Mouse (Mus musculus): ENCODE measurements around the gene Mixl1.

Mixl1 gene

DNA sequence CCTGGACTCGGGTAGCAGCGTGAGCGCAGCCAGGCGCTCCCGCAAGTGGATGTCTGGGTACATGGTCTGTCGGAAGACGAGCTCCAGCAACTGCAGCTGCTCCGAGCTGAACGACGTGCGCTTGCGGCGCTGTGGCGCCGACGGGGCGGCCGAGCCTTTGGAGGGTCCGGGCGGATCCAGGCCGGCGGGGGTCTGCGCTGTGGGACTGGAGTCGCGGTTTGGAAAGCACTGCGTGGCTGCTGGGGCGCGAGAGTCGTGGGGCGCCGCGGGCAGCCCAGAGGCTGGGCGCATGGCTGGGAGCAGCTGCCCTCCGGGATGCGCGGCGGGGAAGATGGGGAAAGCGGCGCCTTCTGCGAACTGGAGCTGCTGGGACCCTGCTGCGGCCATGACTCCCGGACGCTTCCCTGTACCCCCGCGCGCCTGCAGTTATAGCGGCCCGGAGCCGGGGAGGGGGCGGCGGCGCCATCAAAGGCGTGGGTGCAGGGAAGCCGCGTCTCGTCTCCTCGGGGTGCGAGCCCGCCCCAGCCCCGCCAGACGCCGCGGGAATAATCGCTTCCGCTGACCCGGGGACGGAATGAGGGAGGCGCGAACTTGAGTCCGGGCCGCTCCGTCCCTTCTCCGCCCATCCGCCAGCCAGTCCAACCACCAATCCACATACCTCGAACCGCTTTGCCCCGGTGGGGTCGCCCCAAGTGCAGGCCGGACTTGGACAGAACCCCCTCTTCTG lies at the start of gene Mixl1:
Gene Mixl1 (minus strand): TSS at position 409 of the 727 bp plus-strand sequence.
- peak in 1 of 2 experiments; percentile 18 for DNase-seq (ENCODE audit: low spot score in 2 of 2)

DNA sequence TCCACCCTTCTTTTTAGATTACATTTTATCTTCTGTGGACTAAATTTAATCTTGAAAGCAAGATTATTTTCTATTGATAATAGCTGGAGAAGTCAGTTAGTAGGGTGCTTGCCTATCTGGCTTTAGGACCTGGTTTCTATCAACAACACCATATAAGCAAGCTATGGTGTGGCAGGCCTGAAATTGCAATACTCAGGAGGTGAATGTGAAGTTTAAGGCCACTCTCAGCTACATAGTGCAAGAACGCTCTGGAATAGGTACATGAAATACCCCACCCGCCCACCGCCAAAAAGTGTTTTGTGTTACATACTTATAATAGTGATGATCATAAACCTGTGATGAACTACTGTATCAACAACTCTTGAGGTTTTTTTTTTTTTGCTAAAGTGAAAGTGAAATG lies 32.4 kb upstream of the Mixl1 start:
- no peak for DNase-seq (ENCODE audit: low spot score in 2 of 2)

DNA sequence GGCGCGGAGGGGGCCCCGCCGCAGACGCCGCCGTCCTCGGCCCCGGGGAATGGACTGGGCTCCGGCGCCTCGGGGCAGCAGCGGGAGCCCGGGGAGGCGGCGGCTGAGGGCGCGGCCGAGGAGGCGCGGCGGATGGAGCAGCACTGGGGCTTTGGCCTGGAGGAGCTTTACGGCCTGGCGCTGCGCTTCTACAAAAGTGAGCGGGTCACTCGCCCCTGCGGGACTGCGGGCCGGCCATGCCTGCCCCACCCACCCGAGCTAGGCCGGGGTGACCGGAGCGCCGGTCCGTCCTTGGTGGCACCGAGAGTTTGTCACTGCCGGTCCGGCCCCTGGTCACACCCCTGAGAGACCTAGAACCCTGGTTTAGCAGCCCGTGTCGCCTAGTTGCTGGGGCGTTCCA lies 29.3 kb upstream of the Mixl1 start:
- DNase-seq (ENCODE audit: low spot score in 2 of 2): no peak

DNA sequence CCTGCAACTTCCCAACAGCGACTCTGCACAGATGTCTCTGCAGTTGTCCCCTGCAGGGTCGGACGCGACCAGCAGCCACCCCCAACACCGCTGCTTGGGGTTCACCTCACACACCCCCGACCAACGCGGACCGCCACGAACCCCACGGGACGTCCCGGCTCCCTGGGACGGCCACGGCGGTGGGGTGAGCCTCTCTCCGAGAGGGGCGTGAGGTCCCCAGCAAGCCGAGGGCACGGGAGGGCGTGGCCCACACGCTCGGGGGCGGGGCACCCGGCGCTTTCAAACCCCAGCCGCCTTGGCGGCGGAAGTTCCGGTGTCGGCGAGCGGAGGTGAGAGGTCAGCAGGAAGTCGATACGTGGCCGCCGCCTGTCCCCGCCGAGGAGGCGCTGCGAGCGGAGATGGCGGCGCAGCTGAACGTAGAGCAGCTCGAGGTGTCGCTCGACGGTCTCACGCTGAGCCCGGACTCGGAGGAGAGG lies 28.9 kb upstream of the Mixl1 start, which contains the start of gene Acbd3:
Gene Acbd3 (plus strand): TSS at position 340 of the 476 bp plus-strand sequence.
- DNase-seq (ENCODE audit: low spot score in 2 of 2): peak; percentile 85 to 88

DNA sequence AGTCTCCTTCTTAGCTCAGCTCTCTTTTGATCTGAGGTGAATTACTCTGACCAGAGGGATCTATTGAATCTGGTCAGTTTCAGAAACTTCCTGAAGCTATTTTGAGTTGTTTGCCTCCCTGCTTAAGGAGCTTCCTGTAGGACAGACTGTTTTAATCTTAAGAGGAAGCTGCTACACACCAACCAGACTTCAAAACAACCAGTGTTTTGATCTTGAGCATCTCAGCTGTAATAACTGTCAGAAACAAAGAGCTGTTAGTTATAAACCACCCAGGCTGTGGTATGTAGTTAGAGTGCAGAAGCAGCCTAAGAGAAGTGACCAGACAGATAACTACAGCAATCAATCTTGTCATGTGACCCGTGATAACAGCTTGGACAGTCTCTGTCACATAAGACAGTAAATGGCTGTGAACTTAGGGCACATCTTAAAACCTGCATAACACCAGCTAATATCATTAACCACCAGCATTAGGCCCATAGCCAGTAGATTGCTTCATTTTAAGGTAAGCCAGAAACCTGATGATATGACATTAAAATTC lies 26.9 kb upstream of the Mixl1 start:
- no peak for DNase-seq (ENCODE audit: low spot score in 2 of 2)

DNA sequence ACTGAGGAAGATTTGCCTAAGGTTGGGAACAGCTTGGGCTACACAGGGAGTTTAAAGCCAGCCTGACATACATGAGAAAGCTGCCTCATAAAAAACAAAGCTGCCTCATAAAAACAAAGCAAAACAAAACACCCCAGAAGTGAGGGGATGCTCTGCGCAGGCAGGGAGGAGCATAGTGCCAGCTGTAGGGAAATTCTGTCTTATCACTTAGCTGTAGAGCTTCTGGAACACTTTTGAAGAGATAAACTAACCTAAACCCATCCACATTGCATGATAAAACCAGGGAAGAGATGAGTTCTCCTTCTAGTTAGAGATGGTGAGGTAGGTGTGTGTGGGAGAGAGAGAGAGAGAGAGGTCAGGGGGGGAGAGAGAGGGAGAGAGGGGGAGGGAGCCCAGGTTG lies 25.8 kb upstream of the Mixl1 start:
- DNase-seq (ENCODE audit: low spot score in 2 of 2): no peak

DNA sequence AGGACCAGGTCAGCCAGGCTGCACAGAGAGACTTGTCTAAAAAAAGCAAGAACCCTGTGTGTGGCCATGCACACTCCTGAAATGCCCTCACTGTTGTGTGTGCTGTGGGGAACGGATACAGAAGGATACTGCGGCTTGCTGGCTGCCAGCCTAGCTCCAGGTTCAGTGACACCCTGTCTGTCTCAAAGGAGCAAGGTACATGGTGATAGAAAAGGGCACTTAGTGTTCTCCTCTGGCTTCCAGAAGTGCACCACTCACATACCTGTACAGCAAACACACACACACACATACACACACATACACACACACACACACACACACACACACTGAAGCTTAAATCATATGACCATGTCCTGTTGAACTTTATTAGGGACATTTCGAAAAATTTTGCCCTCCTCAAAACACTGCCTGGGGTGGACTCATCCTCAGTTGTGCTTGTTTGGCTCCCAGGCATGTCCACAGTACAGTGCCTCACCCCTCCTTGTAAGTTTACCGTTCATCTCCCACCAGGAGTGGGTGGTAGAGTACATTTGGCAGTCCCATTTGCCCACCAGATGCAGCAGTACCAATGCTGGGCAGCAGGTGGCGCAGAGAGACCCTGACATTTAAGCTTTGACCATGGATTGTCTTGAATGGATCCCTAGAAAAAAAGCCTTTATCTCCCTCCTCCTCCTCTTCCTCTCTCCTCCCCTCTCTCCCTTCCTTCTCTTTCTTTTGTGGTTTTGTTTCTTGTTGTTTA lies 23.3 kb upstream of the Mixl1 start:
- DNase-seq (ENCODE audit: low spot score in 2 of 2): peak; percentile 54 to 82

DNA sequence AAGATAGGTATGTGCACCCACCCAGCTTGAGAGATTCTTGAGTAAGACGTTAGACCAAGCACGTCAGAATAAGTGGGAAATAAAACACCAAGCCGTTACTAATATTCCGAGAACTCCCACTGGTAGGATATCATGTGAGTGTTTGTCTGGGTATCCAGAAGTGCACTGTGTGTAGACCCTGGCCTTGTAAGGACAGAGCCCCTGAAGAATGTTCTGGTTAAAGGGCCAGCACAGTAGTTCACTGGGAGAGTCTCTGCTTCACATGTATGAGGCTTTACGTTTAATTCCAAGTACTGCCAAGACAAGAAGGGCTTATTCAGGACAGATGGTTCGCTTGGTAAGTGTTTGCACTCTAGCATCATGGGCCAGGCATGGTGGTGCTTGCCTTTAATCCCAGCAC lies 22.6 kb upstream of the Mixl1 start:
- no peak for DNase-seq (ENCODE audit: low spot score in 2 of 2)

DNA sequence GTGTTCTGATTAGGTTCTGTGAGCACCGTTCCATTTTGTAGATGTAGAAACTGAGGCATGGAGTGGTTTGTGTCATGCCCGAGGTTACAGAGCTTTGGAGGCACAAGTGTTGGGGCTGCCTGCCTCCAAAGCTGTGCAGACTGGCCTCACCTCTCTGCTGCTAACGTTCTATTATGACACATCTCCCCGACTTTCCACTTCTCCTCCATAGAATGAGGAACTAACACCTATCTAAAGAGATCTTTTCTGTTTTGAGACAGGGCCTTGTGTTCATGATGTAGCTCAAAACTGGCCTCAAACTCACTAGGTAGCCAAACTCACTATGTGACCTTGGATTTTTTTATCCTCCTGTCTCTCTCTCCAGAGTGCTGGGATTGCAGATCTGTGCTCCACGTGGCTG lies 21.9 kb upstream of the Mixl1 start:
- no peak for DNase-seq (ENCODE audit: low spot score in 2 of 2)

DNA sequence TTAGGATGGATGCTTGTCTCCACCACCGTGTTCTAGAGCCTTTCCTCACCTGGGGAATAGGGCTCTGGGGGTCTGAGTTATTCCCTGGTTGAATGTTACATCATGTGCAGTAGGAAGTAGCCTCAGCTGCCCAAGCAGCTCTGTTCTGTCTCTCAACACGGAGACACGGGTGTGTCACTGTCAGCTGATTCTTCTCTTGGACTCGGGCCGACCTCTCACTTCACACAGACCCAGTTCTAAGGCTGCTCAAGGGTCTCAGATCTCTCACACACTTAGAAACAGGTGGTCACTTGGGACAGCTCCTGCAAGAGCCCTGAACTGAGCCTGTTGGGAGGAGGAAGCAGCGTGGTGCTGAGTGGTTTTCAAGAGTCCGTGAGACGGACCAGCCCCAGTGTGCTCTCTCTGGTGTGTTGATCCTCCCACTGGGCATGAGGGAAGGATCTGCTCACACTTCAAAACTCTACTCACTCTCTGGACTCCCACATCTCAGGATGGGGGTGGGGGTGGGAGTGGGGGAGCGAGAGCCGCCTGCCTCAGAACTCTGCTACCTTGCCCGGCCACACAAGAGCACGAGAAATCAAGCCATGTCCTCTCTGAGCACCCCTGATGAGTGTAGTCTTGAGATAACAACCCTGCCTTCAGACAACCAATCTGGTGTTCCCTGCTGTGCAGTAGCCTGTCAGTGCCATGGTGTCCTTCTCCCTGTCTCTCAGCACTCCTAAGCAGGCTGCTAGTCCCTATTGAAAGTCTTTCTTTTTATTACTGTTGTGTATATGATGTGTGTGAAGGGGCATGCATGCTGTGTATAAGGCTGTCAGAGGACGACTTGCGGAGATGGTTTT lies 12.3 kb upstream of the Mixl1 start:
- no peak for DNase-seq (ENCODE audit: low spot score in 2 of 2)

DNA sequence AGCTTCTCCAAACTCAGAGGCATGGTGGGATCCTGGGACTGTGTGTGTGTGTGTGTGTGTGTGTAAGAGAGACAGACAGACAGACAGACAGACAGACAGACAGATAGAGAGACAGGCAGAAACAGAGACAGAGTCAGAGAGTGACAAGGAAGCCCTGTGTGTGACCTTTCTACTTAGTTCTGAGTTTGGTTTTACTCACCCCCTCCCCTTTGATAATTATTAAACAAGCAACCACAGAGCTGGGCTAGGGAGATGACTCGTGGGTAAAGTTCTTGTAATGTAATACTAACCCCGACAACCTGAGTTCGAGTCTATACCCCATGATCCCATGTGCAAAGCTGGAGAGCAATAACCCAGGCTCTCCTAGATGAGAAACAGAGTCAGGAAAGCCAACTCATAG lies 11.0 kb upstream of the Mixl1 start:
- DNase-seq (ENCODE audit: low spot score in 2 of 2): no peak

DNA sequence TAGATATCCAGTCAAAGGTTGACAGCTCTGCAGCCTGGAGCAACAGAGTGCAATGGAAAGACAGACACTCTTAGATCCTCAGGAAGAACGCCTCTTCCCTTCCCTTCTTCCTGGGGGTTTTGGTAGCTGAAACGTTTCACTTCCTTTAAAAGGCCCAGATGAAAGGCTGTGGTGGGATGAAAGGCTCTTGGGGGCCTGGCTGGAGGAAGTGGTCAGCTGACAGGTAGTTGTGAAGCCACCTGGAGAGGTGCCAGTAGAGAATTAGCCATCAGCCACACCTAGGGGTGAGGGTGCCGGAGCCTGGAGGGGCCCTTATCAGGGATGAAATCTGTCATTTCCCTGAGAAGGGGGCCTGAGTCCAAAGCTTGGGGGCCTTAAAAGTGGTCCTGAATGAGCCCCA lies 10.5 kb upstream of the Mixl1 start:
- DNase-seq (ENCODE audit: low spot score in 2 of 2): no peak

DNA sequence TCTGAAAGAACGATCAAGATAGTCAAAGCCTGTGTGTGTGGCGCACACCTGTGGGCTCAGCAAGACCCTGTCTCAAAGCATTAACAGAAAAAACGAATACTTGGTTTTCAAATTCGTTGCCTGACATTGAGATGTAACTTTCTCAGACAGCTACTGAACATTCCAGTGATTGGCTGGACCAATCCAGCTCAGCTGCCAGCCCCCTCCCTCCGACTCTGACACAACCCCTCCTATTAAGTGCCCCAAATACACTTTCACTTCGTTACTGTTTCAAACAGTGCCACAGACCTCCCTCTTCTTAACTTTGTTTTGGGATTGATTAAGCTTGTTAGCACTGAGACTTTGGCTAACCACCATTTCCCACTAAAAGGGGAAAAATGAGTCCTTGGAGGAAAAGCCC lies 6.6 kb upstream of the Mixl1 start:
- DNase-seq (ENCODE audit: low spot score in 2 of 2): no peak

DNA sequence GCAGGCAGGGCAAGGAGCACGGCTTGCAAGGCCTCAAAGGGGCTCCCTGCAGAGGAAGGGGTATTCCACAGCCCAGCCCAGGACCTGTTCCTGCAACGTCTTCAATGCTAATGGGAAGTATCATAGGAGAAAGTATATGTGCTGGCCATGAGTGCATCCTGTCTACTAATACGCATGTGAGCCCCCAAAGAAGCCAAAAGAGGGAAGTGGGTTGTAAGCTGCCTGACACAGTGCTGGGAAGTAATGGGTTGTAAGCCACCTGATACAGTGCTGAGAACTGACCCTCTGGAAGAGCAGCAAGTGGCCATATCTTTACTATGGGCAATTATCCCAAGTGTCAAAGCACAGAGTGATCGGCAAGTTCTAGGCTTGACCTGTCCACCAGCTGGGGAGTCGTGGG lies 1.2 kb upstream of the Mixl1 start:
- no peak for DNase-seq (ENCODE audit: low spot score in 2 of 2)

DNA sequence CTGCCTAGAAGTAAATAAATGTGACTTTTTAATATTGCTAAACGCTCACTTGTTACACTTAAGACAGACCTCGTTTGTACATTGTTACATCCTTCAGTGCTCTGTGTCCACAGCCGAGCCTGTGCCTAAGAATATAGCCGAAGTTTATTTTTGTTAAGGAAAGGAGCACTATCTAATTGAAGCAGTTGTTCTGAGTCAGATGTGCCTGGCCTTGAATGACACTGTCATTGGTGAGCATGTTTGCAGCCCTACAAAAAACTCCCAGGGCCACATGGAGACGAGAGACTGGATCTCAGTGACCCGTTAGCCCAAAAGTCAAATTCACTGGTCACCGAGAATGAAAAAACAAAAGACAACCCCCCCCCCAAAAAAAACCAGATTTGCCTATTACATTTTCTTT lies 5.5 kb downstream of the Mixl1 start:
- DNase-seq (ENCODE audit: low spot score in 2 of 2): no peak
